Mouse (Mus musculus) monocyte, adult 59 days (primary cell): ENCODE measurements around the gene Defb33. TPM values are rescaled to one million over a fixed set of nuclear protein-coding genes. Genes with fewer than 3 reads are reported as not detected.

Experiments used
- total RNA-seq, 2 experiments: library from RNA; stranded (reverse); gene quantifications; one replicate each; pipeline ENCODE4 v1.2.4; 2023

Defb33 gene
- total RNA-seq = not detected

DNA sequence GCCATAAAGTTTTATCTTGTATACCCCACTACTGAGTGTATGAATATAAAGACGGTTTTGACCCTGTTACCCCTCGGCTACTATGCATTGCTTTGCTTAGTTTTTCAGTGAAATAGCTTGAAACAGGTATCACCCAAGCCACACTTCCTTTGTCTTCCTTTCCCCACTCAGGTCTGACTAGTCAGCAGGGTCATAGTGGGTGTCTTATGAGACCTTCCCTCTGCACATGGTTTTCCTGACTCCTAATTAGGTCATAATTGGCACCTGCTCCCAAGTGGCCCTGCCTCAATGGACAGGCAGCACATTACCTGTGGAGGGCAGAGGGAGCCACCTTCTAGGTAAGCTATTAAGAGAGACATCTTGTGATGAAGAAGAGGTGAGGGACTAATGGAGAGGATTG, at the start of gene Defb33:
TSS of gene Defb33 (plus strand) at position 301 of the 400 bp plus-strand sequence.

DNA sequence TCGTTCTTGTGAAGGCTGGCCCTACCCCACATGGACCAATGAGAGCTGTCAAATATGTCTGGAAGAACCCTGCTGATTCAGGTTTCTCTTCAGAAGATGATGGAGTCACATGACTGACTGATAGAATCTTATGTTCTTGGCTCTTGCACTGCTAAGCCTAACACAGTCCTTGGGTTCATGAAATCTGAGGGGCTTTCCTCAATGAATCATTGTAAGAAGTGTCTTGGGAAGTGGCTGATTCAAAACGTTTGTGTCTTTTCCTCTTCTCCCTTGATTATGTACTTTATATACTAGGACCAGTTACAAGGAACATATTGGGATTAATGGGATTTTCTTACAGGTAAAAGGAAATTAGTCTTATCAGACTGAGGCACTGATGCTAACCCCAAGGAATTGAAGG, 10.1 kb downstream of the Defb33 start, which contains the start of gene Gm15056:
TSS of gene Gm15056 (minus strand) at position 101 of the 400 bp plus-strand sequence.

DNA sequence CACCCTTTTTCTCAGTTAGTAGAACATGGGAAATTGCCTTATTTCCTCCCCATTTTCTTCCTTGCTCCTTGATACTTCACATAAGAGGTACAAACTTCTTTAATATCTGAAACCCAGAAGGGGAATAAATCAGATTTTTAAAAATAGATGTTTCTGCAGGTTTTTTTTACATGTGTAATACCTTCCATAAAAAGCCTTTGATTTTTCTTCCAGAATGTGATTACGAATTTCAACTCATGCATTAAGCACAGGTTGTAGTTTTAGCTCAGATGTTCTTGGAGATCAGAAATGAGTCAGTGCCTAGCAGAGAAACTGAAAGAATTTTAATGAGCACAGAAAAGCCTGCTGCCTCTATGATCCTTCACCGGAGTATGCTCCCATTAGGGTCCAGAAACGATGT, 29.5 kb downstream of the Defb33 start, which contains the start of gene Gm6040:
TSS of gene Gm6040 (minus strand) at position 101 of the 400 bp plus-strand sequence.

DNA sequence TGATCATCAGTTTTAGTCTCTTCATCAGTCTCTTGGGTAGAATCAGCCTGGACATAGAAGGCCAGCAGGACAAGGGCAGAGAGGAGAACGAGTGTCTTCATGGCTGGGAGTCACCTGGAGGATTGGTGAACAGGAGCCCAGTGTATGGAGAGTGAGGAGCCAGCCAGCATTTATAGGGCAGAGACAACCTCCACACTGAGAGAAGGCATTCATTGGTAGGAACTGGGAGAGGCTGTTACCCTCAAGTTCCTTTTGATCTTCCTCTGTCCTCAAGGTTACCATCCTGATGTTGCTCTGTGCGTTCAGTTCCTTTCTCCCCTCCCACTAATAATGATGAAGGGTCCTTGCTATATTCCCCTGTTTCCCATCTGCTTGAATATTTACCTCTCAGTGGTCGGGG, 52.1 kb downstream of the Defb33 start, which contains the start of gene AY761185:
TSS of gene AY761185 (minus strand) at position 101 of the 400 bp plus-strand sequence.

Other genes starting within 250 kb of the Defb33 start
- not detected for gene Gm15056, start 10.0 kb downstream of the Defb33 start, total RNA-seq
- gene Gm6040, start 29.4 kb downstream of the Defb33 start, total RNA-seq = not detected
- gene AY761185, start 52.0 kb downstream of the Defb33 start, total RNA-seq = not detected
- not detected for gene Defa21, start 132.9 kb downstream of the Defb33 start, total RNA-seq
- not detected for gene Defa23, start 162.4 kb downstream of the Defb33 start, total RNA-seq
- not detected for gene Defa35, start 172.4 kb downstream of the Defb33 start, total RNA-seq
- gene Defa25, start 191.8 kb downstream of the Defb33 start, total RNA-seq = not detected
- gene Gm14851, start 203.4 kb downstream of the Defb33 start, total RNA-seq = not detected
- not detected for gene Defa30, start 242.0 kb downstream of the Defb33 start, total RNA-seq